Mouse (Mus musculus): ENCODE measurements around the gene Caln1.

Caln1 gene

DNA sequence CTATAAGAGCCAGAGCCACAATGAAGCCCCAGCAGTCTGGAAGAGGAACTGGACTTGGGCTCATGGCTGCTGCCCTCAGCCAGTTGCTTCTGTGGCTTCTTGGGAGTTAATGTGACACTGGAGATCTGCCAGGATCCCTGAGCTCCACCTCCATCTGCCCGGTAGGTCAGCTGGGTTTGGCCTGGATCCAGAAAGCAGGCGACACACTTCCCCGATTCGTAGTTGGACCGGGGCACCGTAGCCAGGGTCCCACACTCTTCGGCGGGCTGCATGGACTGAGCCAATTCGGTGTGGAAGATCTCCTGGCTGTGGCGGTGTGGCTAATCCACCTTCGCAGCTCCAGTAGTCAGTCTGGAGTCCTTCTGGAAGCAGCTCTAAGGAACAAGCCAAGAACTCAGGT lies at the start of gene Caln1:
TSS of gene Caln1 (plus strand) at position 219 of the 400 bp plus-strand sequence.
- peak; percentile 89 to 92 for DNase-seq

DNA sequence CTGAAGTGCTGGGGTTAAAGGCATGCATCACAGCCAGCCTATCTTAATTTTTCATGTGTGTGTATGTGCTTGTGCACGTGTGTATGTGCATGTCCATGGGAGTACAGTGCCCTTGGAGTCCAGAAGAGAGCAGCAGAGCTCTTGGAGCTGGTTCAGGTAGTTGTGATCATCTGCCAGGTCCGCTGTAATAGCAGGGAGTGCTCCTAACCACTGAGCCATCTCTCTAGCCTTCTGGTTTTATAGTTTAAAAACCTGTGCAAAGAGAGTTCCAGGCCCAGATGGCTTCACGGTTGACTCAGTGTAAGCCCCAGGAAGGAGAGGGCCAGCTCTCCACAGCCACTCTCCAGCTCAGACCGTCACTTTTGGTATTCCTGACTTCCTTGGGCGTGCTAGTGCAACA lies 49.5 kb upstream of the Caln1 start:
- DNase-seq: no peak

DNA sequence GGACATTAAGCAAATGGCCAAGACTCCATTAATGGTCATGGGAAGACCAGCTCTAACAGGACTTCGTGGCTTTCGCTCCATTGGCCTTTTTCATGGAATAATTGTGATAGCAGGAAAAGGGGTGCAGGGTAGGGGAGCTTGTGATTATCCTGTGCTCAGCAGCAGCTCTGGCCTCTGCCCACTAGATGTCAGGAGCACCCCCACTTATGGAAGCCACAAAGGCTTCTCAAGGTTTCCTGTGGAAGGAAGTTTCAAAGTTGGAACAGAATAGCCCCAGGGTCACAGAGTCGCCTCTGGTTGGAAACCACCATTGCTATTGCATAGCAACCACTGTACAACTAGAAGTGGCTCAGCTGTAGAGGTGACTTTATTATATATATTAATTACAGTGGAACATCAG lies 48.8 kb upstream of the Caln1 start:
- DNase-seq: peak; percentile 47 to 49

DNA sequence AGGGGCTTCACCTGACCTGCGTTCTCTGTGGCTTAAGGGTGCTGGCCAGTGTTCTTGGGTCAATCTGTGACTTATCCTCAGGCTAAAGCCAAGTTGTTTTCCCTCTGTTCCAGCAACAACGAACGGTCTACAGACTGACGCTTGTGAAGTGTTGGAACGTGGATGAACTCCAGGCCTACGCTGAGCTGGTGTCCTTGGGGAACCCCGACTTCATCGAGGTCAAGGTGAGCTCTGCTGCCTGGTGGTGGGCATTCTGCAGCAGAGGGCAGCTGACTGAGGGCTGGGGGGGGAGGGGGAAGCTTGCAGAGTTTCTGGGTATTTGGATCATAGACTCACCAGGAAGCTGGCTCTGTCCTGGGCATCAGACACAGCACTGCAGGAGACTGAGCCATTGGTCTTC lies 43.8 kb upstream of the Caln1 start:
- no peak for DNase-seq

DNA sequence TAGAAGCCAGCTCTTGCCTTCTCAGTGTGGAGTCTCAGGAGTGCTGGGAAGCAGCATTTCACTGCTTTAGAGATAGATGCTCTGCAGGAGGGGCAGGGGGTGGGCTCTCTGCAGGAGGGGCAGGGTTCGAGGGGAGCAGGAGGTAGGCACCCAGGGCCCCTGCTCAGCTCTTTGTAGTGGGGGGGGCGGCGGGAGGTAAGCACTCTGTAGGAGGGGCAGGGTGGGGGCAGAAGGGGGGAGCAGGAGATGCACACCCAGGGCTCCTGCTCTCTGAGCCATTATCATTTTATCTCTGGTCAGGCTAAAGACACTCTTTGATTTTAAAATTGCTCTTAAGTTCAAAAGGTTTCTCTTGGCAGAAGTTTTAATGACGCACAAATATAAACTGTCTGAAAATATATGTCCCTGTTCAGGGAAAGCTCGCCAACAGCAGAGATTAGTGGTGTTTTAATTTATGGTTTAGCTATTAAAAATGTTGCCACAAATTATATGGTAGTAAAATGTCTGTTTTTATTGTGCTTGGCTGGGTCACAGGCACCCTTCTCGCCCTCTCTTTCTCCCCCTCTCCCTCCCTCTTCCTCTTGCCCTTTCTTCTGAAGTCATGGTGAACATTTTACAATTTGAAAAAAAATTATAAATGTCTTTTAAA lies 41.5 kb upstream of the Caln1 start:
- DNase-seq: no peak

DNA sequence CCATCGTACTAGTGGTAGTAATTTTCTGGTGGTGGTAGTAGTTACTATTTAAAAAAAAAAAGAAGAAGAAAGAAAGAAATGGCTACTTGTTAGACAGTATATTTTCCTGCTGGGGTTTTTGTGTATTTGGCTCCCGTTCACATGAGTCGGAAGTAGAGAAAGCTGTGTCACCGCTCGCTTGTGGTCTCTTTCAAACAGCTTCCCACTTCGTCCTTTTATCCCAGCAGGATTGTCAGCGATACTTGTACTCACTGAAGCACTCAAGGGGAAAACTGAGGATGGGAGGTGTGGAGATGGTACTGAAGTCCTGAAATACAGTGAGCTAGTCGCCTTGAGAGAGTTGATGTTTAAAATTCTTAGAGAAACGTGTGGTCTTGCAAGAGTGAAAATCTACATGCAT lies 40.9 kb upstream of the Caln1 start:
- no peak for DNase-seq

DNA sequence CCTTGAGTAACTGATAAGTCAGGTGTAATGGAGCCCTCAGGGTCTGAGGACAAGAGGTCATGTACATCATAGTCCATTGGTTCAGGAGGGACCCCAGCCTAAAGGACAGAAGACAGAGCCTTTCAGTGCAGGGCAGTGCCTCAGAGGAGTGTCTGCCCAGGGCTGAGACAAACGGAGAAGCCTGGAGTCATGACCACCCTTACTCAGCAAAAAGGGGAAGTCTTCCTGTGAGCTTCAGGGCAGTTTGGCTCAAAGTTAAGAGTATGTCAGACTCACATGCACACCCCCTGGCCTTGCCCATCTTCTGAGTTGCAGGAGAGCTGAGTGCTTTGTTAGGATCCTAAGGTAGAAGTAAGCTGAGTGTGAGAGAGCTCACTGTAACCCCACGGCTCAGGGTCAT lies 39.4 kb upstream of the Caln1 start:
- no peak for DNase-seq

DNA sequence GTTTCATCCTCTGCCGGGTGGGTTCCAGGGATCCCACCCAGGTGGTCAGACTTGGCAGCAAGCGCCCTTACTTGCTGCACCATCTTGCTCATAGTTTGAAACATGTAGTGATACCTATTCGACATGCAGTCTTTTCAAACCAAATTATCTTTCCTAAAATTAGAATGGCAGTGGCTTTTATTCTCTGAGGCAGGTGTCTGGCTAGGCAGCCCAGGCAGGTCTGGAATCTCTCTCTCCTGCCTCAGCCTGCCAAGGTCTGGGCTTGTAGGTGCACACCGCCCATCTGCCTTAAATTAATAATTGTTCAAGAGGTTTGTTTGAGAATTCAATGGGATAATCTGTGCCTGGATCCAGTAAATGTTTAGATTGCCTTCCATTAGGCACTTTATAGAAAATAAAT lies 38.5 kb upstream of the Caln1 start:
- peak; percentile 30 to 46 for DNase-seq

DNA sequence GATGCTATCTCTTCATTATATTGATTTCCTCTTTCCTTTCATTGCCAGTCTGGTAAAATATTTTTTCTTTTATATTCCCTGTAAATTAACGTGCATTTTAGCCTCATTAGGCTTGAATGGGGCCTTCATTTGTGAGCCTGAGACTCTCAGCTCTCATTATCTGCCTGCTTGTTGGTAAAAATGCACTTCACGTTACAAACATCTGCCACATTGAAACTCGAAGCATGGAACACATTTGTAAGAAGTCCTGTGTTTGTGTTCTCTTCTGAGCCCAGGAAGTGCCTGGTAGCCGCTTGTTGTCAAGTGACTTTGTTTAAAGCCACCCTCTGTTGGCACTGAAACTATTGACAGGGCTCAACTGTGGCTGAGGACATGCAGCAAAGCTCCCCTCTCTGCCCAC lies 38.0 kb upstream of the Caln1 start:
- no peak for DNase-seq

DNA sequence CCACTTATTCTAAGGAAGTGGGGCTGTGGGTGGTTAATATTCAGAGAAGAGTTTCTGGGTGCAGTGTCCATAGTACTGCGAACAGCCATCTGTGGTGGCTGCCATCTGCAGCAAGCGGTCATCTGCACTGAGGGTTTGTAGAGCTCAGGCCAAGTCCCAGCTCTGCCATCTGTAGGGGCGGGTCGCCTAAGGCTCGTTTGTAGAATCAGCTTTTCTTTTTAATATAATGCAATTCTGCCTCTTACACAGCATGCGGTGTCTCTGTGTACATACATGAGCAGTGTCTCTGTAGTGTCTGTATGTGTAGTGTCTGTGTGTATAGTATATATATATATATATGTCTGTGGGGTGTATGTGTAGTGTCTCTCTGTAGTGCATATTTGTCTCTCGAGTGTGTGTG lies 35.7 kb upstream of the Caln1 start:
- DNase-seq: peak; percentile 59 to 64

DNA sequence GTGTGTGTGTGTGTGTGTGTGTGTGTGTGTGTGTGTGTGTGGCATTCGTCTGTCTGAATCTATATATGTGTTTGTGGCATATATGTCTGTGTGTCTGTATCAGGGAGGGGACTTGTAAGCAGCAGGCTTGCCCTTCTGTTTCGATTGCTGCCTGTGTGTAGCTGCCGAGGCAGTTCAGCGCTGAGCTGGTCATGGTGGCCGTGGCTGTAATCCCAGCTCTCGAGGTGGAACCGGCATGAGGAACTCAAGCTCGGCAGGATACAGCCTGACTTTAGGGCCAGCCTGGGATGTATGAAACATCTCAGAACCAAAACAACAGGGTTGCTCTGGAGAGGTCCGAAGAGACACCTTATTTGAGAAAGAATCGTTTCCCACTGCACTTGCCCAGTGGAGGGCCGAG lies 35.3 kb upstream of the Caln1 start:
- peak; percentile 41 to 49 for DNase-seq

DNA sequence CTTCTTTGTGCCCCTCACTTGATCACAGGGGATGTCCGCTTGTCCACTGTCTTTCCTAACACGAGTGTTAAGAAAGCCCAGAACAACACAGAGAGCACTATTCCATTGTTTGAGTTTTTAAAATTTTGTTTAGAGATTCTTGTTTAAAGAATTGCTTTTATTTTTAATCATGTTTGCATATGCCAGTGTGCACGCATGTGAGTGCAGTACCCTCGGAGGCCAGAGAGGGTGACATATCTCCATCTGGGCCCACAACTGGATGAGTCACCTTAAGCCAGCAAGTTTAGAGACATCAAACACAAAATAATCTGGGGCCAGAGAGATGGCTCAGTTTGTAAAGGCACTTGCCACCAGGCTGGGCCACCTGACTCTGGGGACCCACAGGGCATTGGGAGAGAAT lies 33.8 kb upstream of the Caln1 start:
- DNase-seq: no peak

DNA sequence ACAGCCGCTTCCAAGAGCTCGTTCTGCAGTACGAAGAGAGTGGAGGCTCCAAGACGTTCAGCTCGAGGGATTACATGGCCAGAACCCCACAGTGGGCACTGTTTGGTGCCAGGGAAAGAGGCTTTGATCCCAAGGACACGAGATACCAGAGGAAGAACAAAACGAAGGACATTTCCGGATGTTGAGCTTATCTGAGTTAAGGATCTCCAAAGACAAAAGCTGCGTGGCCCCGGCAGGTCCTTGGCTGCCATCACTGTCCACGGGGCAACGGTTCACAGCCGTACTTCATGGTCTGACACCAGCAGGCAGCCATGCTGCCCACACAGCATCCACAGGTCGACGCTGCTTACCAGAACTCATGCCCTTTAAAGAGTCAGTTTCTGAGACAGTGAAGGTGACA lies 28.6 kb upstream of the Caln1 start:
- DNase-seq: no peak

DNA sequence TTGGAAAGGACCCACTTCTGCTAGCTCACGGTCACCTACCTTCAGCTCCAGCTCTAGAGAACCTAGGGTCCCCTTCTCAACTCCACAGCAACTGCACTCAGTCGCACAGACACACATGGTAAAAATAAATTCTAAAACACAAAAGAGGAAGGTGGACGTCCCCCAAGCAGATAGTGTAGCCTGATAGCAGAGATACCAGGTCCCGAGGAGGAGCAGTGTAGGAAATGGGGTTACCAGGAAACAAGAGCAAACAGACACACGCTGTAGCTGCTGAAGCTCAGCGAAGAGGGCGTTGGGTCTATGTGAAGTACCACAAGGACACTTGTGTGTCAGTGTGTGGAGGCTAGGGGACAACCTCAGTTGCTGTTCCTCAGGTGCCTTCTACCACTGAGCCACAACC lies 24.3 kb upstream of the Caln1 start:
- no peak for DNase-seq

DNA sequence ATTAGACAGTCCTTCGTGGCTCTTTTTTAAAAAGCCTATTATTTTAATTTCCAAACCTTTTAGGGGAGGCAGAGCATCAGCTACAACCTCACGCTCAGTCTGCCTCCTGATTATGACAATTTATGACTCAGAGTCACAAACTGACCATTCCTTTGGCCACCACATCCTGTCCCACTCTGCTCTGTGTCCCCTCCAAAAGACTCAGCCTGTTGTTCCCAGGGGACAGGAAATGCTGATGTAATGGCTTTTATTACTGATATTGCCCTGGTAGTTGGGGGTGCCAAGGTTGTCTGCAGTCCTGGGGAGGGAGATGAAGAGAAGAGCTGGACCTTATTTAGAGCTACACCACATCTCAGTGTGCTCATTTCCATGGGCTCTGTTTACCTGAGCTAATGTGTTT lies 23.4 kb upstream of the Caln1 start:
- no peak for DNase-seq

DNA sequence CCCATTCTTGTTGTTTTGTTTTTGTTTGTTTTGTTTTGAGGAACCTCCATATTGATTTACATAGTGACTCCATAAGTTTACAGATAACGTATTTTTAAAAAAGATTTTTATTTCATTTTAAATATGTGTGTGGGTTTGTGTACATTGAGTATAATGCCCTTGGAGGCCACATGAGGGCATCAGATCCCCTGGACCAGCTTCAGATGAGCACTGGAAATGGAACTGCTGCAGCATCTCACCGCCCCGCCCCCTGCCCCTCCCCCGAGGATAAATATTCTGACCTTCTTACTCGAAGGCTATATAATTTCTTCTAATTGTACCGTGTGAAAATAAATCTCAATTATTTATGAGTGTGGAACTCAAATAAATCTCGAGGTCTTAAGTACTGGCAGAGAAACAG lies 14.0 kb upstream of the Caln1 start:
- peak in 1 of 2 experiments; percentile 33 for DNase-seq

DNA sequence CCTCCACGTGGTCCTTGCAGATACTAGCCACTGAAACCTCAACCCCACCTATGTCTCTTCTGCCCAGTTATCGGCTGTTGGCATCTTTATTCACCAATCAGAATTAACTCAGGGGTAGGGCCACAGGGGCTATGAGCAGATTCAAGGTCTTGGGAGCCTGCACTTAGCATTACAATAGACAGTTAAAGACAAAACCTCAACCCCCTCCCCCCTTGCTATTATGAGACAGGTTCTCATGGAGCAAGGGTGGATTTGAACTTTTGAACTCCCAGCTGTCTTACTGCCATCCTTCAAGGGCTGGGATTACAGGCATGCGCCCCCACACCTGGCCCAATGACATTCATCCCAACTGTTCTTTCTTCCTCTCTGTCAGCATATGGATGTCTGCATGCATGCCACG lies 6.1 kb upstream of the Caln1 start:
- no peak for DNase-seq

DNA sequence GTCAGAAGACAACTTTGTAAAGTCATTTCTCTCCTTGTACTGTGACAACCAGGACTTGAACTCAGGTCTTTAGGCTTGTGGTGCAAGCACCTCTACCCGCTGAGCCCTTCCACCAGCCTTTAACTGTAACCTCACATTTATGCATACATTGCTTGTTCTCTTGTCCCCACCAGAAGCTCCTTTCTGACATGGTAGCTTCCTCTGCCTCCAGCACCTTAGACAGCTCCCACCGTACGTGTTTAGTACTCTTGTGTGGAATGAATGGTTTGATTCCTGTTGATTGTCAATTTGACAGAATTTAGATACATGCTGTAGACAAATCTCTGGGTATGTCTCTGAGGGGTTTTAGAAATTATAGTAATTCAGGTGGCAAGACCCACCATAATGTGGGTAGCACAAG lies 5.5 kb upstream of the Caln1 start:
- DNase-seq: no peak

DNA sequence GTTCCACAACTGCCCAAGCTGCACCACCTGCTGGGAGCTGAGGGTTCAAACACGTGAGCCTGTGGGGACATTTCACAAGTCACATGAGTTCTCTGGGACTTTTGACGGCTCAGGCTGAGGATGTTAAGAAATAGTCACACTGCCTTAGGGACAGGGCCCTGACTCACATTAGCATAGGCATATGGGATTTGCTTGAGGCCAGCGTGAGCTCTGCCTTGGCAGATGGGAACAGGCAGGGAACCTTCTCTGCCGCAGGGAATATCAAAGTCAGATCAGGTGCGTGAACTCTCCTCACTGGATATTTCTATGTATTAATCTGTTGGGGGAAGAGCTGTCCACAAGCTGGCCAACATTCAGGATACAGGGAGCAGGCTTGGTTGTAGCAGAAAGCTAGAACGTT lies 1.0 kb upstream of the Caln1 start:
- peak; percentile 81 to 84 for DNase-seq

DNA sequence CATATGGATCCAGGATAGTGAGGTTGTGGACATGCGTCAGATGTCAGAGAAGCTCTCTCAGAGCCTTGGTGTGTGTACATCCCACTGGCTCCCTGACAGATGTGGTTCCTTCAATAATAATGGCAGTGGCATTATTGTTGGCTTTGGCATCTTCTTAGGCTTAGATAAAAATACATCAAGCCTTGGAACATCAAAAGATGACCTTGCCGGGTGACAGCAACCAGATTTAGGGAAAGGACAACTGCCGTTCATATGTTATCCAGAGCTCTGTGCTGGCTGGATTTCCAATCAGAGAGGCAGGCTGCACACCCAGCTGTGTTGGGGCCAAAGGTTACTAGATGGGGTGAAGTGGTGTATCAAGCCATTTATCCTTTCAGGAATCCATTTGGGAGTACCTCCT lies 6.2 kb downstream of the Caln1 start:
- no peak for DNase-seq

DNA sequence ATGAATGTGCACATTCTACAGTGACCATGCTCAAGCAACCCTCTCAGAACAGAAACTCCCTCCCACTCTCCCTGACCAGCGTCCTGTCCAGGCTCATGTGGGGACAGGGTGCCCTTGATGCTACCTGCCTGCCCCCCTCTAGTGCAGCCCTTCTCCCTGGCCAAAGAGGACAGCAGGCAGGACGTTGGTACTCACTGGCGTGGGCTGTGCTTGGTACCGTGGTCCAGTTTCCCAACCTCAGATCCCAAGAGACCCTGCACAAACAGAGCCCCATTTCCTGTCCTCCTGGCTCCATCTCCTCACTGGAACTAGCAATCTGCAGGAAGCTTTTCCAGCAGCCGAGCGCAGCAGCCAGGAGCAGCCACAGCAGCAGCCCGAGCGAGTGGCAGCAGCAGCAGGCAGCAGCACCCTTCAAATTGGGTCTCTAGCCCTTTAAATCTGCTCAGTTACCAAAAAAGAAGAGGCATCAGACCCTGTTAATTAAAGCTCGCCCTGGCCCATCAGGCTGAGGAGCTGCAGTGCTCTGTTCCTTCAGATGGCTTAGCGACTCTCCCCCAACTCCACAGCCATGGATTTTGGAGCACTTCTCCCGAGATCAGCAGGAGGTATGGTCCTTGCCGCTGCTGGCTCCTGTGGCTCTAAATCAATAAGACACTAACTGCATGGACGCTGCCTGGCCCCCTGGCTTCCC lies 15.1 kb downstream of the Caln1 start, which contains the start of gene A330070K13Rik:
TSS of gene A330070K13Rik (minus strand) at position 410 of the 691 bp plus-strand sequence.
- peak; percentile 33 to 49 for DNase-seq

DNA sequence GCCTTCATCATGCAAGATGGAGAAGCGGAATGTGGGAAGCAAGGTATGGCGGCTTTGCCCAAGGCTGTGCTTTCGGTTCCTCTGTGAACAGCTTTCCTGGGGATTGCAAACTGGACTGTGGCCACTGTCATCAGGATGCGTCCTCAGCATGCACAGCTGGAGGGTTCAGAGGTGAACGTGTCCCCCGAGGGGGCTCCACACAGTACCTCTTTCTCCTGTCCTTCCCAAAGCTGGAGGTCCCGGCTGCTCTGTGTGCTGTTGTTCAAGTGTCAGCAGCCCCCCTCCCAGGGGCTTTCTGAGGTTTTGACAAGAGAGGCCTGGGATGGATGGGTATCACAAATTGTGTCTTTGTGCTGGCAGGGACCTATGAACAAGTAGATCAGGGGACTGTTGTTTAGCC lies 17.2 kb downstream of the Caln1 start:
- no peak for DNase-seq

DNA sequence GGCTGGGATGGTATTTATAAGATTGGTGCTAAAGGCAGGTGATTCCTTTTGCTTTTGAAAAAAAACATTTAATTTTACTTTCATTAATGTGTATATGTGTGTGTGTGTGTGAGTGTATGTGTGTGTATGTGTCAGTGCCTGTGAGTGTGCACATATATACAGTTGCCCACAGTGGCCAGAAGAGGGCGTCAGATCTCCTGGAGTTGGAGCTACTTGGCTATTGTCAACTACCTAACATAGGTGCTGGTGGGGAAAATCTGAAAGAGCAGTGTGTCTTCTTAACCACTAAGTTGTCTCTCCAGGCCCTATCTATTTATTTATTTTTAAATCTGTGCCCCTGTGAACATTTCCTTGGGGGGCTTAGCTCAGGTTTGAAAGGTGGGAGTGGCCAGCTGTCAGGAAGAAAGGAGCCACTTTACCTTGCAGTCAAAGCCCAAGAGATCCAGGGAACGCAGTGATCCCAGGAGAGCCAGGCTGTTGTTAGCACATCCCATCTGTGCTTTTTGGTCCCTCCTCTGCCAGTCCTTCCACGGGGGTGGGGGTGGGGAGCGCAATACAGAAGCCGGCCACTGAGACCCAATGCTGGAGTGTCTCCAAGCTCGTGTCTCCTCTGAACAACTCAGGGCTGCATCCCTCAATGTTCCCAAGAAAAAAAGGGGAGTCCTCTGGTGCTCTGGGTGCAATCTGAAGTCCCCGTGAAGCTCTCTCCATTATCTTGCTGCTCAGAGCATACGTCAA lies 24.5 kb downstream of the Caln1 start:
- DNase-seq: no peak

DNA sequence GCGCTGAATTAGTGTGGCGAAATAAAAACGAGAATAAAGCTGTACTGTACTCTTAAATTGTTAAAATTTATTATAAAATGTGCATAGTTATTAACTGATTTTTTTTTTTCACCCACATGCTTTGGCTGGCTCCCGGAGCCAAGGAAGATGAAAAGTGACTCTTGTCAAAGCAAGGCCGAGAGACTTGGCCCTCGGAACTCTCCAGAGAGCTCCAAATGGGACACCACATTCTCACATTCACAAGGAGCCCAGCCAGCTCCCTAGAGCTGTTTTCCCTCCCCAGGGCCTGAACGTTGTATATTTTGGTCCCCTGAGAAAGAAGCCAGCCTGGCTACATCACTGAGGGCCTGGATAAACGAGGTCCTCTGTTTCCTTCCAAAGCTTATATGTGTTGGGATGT lies 25.1 kb downstream of the Caln1 start:
- no peak for DNase-seq
